Mouse (Mus musculus): ENCODE measurements around the gene Heatr6. TPM values are rescaled to one million over a fixed set of nuclear protein-coding genes. Genes with fewer than 3 reads are reported as not detected.

The Heatr6 gene
- total RNA-seq (2021), result 10 to 100 TPM; 10.1 to 14.4 TPM
- long read RNA-seq, experiment 1, transcript Heatr6-204 (2 exons, 709 nt), result major isoform, 8 of 15 reads
- long read RNA-seq, experiment 1, partial matches to known transcripts, result 5 of 15 reads
- long read RNA-seq, experiment 1, other reads (novel, unspliced or antisense), result 2 of 15 reads
- long read RNA-seq, experiment 2, full-length matches to known transcripts, result 2 of 6 reads
- long read RNA-seq, experiment 2, partial matches to known transcripts, result 0 of 6 reads
- long read RNA-seq, experiment 2, other reads (novel, unspliced or antisense), result 4 of 6 reads

GRCm38 (mm10) chr11:83753581-83754181 is at the start of gene Heatr6:
TSS of gene Heatr6 (plus strand) at chr11:83753696.
- DNase-seq, result peak; percentile 93

- DNase-seq, result no peak
Measured at GRCm38 (mm10) chr11:83703705-83704104, 49.8 kb upstream of the Heatr6 start, which contains the start of gene Wfdc17. TSS of gene Wfdc17 (plus strand) at chr11:83703991.

GRCm38 (mm10) chr11:83708715-83709114 is 44.8 kb upstream of the Heatr6 start, which contains the start of gene Wfdc18:
TSS of gene Wfdc18 (plus strand) at chr11:83709015.
- no peak for DNase-seq

GRCm38 (mm10) chr11:83709683-83710082 is 43.8 kb upstream of the Heatr6 start:
- DNase-seq, result no peak

- no peak for DNase-seq
Measured at GRCm38 (mm10) chr11:83712671-83713070, 40.8 kb upstream of the Heatr6 start.

- no peak for DNase-seq
Measured at GRCm38 (mm10) chr11:83713925-83714324, 39.6 kb upstream of the Heatr6 start.

- peak; percentile 59 for DNase-seq
Measured at GRCm38 (mm10) chr11:83717042-83717665, 36.3 kb upstream of the Heatr6 start.

- DNase-seq, result no peak
Measured at GRCm38 (mm10) chr11:83720766-83721165, 32.7 kb upstream of the Heatr6 start.

- no peak for DNase-seq
Measured at GRCm38 (mm10) chr11:83728757-83729432, 24.6 kb upstream of the Heatr6 start.

GRCm38 (mm10) chr11:83731116-83731515 is 22.4 kb upstream of the Heatr6 start:
- no peak for DNase-seq

GRCm38 (mm10) chr11:83733071-83733640 is 20.3 kb upstream of the Heatr6 start:
- DNase-seq, result no peak

- DNase-seq, result no peak
Measured at GRCm38 (mm10) chr11:83734215-83734614, 19.3 kb upstream of the Heatr6 start.

GRCm38 (mm10) chr11:83735881-83736280 is 17.6 kb upstream of the Heatr6 start:
- no peak for DNase-seq

GRCm38 (mm10) chr11:83737109-83737558 is 16.4 kb upstream of the Heatr6 start:
- DNase-seq, result no peak

GRCm38 (mm10) chr11:83739241-83739640 is 14.3 kb upstream of the Heatr6 start:
- DNase-seq, result peak; percentile 85

- DNase-seq, result no peak
Measured at GRCm38 (mm10) chr11:83740443-83740991, 13.0 kb upstream of the Heatr6 start.

GRCm38 (mm10) chr11:83741841-83742240 is 11.7 kb upstream of the Heatr6 start:
- DNase-seq, result no peak

GRCm38 (mm10) chr11:83742731-83743355 is 10.7 kb upstream of the Heatr6 start:
- DNase-seq, result no peak

- DNase-seq, result no peak
Measured at GRCm38 (mm10) chr11:83743525-83743924, 10.0 kb upstream of the Heatr6 start.

GRCm38 (mm10) chr11:83746152-83746551 is 7.3 kb upstream of the Heatr6 start:
- DNase-seq, result no peak

- no peak for DNase-seq
Measured at GRCm38 (mm10) chr11:83746681-83747080, 6.8 kb upstream of the Heatr6 start, which contains the start of gene Wfdc21. TSS of gene Wfdc21 (plus strand) at chr11:83746940.

Measured in adrenal gland, postnatal 10 days (tissue).